Mouse (Mus musculus): ENCODE results near the gene Elmod2. TPM values are rescaled to one million over a fixed set of nuclear protein-coding genes. Genes with fewer than 3 reads are reported as not detected.

Elmod2 gene
- polyA plus RNA-seq, 1 experiment from 2014 or later, result 17.7 TPM

Other genes with a start within 250 kb of the Elmod2 start
- 1.5 and 3.4 TPM in 2 replicates for gene Tbc1d9, start 167.1 kb downstream of the Elmod2 start, polyA plus RNA-seq (2014; fragmentation: Nextera tagmentation; extraction: Ambion mirVana)
- 1.7 and 3.0 TPM in 2 replicates for gene Gm10645, start 166.3 kb downstream of the Elmod2 start, polyA plus RNA-seq (2014; fragmentation: Nextera tagmentation; extraction: Ambion mirVana)
- gene Ucp1, start 42.1 kb downstream of the Elmod2 start, polyA plus RNA-seq (2014; fragmentation: Nextera tagmentation; extraction: Ambion mirVana), result 0.19 TPM in 1 of 2 replicates, not detected in the other
- gene Mgat4d, start 16.0 kb upstream of the Elmod2 start, polyA plus RNA-seq (2014; fragmentation: Nextera tagmentation; extraction: Ambion mirVana), result not detected in 2 replicates
- 0.04 and 0.20 TPM in 2 replicates for gene Clgn, start 57.4 kb upstream of the Elmod2 start, polyA plus RNA-seq (2014; fragmentation: Nextera tagmentation; extraction: Ambion mirVana)
- 117 and 132 TPM in 2 replicates for gene Scoc, start 125.9 kb upstream of the Elmod2 start, polyA plus RNA-seq (2014; fragmentation: Nextera tagmentation; extraction: Ambion mirVana)
- not detected in 2 replicates for gene Olfr370, start 203.3 kb upstream of the Elmod2 start, polyA plus RNA-seq (2014; fragmentation: Nextera tagmentation; extraction: Ambion mirVana)
- 348 and 423 TPM in 2 replicates for gene Ndufb7, start 234.2 kb upstream of the Elmod2 start, polyA plus RNA-seq (2014; fragmentation: Nextera tagmentation; extraction: Ambion mirVana)